Mouse (Mus musculus) cerebellum, adult 9-11 months (tissue): ENCODE data around the gene Fndc9.

ENCODE experiments used
- DNase-seq: peaks from one replicate; pipeline ENCODE4 v3.0.0; 2022

Gene Fndc9

GRCm38 (mm10) chr11:46282612-46283011 lies 47.3 kb downstream of the Fndc9 start:
- no peak for DNase-seq

- DNase-seq = no peak
These were observed 48.5 kb downstream of the Fndc9 start for GRCm38 (mm10) chr11:46283800-46284199.

DNA sequence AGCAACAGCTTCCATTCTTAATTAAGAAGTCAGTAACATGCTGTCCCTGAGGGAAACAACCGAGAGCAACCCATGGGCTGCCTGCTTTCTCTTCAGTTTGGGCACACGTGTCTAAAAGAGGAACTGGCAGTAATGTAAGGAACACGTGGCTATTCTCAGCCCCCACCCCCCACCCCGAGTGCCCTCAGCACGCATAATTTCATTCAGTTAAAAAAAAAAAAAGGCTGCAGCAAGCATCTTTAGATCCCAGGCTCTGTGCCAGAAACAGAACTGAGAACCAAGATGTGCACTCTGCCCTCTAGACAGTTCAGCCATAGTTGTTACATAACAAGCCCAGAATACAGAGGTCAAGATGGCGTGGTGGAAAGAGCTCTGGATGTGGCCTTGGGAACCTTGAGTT lies 51.5 kb downstream of the Fndc9 start:
- peak; percentile 50 for DNase-seq

DNA sequence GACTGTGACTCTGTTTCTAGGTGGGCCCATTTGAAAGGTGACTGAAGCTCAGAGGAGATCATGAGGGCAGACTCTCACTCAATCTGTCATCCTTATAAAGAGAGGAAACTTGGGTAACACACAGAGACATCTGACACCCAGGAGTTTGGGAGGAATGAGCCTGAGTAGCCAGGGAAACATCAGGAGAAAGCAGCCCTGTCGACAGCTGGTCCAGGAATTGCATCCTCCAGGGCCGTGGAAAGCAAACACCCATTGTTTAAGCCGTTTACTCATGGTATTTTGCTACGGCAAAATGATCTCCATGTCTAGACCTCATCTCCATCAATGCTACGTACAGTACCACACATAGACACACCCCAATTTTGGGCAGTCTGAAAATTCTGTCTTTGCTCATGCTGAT lies 52.8 kb downstream of the Fndc9 start:
- DNase-seq = no peak

DNA sequence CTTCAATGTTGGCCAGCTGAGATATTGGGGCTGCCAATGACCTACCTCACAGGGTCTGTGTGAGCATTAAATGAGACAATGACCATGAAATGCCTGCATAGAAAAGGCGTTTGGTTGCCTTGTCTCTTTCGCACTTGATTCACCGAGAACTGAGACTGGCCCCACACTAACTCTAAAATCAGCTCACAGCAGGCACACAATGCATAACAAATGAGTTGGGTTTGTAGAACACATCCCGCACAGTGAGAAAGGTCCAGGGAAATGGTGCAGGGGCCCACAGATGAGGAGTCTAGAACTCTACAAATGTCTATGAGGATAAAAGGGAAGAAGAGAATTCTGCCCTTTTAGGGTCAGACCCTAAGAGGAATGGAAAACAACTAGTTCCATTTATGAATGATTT lies 53.7 kb downstream of the Fndc9 start:
- no peak for DNase-seq
